Mouse (Mus musculus): ENCODE measurements around the gene Ccdc187.

DNA sequence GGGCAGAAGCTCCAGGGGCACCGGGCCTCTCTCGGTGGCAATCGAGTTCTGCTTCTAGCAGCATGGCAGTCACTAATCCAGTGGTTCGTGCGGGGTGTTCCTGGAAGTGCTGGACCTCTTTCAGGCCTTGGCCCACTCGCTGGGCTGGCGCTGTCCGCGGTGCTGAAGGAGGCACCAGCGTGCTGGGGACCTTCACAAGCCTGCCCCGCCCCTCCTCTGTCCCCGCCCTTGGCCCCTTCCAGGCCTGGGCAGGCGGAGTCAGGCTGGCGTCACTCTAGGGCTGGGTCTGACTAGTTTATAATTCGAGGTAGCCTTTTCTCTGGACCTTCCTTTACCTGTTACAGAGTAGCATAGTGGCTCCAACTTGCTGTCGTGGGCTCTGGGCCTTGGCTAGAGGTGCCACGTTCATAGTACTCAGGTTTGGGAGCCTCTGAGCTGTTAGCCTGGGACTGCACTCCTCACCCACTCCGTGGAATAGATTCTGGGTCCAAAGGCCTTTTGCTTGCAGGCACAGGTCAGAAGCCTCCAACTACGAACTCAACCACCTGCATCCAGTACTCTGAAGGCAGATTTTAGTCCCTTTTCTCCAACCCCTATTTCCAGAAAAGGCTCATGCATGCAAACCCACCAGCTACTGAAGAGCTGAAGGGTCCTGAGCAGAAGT, 86.1 kb downstream of the Ccdc187 start, which contains the start of gene Lhx3:
- TF ChIP-seq CTCF (IDR thresholded peaks at IDR 0.05; ENCODE audit: insufficient read depth, low read depth, low read length), result no peak
- TF ChIP-seq POLR2A (IDR thresholded peaks at IDR 0.05; ENCODE audit: insufficient read depth, low read depth, low read length), result no peak

Data from olfactory bulb, adult 2 months (tissue).